Mouse (Mus musculus): Measurements from ENCODE around the gene Gpank1.
"Not testable (repeated sequence)": the region's sequence is repeated elsewhere in the genome, so short reads cannot be mapped to it uniquely, and the experiment has no call there.

DNA sequence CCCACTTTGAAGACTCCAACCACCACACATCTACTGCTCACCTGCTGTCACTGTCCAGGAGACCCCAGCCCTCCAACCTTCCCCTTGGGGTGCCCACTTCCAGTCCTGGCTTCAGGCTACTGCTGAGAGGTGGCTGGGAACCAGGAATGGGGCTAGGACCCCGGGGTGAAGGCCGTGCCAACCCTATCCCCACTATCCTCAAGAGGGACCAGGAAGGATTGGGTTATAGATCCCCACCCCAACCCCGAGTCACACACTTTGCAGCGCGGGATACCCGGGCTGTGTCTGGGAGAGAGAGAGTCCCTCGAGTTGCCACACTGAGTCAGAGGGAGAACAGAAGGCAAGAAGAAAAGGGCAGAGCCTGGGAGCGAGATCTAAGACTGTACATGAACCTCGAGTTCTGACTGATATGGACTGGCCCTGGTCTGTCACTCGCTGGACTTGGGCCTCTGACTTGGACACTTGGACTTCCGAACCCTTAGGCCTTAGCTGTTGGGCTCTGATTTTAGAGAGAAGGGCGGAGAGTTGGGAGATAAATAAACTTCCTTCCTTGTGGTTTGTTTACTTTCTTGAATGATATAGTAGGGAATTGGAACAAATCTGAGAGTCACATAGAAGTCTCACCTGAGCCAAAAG lies 3.1 kb downstream of the Gpank1 start:
- TF ChIP-seq CTCF (conservative IDR thresholded peaks at IDR 0.05; ENCODE audit: low read length); NANOG (IDR thresholded peaks at IDR 0.05; ENCODE audit: borderline replicate concordance, low read length): not testable (repeated sequence)
